Mouse (Mus musculus) adrenal gland, adult 2 months (tissue): ENCODE data around the gene Pygo1. TPM values are rescaled to one million over a fixed set of nuclear protein-coding genes. Genes with fewer than 3 reads are reported as not detected.

Source experiments
- DNase-seq: peaks from one replicate; pipeline ENCODE4 v3.0.0; 2021
- long read RNA-seq: library from polyadenylated mRNA; stranded (forward); transcript quantifications from one replicate; pipeline ENCODE4 v2.0.0, GENCODE M21; 2021
- polyA plus RNA-seq: library from polyadenylated mRNA; depleted of rRNA; stranded (reverse); fragments of >200 nt; gene quantifications from 2 replicates; pipeline ENCODE4 v1.2.3, GENCODE M21; 2012; rRNA removed
- total RNA-seq, 2 experiments: library from RNA; stranded (reverse); gene quantifications; 2 replicates each; pipeline ENCODE4 v1.2.3; 2021

The Pygo1 gene
- total RNA-seq (1 to 10 TPM; 2.8 to 5.1 TPM), polyA plus RNA-seq (0.53 and 0.77 TPM in 2 replicates)
- long read RNA-seq, full-length matches to known transcripts, result 3 of 3 reads
- long read RNA-seq, partial matches to known transcripts, result 0 of 3 reads
- long read RNA-seq, other reads (novel, unspliced or antisense), result 0 of 3 reads

GRCm38 (mm10) chr9:72925021-72925934 lies at the start of gene Pygo1:
Pygo1 (plus strand) TSS chr9:72925645.
- DNase-seq, result peak; percentile 70

GRCm38 (mm10) chr9:72875878-72876277 lies 49.6 kb upstream of the Pygo1 start:
- no peak for DNase-seq

GRCm38 (mm10) chr9:72877905-72878304 lies 47.5 kb upstream of the Pygo1 start:
- no peak for DNase-seq

- no peak for DNase-seq
Measured at GRCm38 (mm10) chr9:72878656-72879055, 46.8 kb upstream of the Pygo1 start.

DNA sequence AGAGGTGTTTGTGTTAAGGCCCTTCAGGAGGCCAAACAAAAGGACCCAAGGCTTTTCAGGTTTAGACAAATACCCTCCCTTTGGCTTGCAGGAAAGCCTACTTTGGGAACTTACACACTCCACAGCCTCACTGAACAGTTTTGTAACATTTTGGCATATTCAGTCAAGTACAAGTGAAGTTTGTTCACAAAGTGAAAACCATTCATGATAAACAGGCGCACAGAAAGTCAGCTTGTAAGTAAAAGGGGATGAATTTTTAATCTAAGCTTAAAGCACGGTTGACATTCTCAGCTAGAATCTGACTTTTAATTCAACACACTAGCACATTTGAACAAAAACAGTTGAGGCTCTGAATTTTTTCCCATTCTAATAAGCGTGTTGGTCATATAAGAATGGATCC lies 45.8 kb upstream of the Pygo1 start:
- DNase-seq, result no peak

DNA sequence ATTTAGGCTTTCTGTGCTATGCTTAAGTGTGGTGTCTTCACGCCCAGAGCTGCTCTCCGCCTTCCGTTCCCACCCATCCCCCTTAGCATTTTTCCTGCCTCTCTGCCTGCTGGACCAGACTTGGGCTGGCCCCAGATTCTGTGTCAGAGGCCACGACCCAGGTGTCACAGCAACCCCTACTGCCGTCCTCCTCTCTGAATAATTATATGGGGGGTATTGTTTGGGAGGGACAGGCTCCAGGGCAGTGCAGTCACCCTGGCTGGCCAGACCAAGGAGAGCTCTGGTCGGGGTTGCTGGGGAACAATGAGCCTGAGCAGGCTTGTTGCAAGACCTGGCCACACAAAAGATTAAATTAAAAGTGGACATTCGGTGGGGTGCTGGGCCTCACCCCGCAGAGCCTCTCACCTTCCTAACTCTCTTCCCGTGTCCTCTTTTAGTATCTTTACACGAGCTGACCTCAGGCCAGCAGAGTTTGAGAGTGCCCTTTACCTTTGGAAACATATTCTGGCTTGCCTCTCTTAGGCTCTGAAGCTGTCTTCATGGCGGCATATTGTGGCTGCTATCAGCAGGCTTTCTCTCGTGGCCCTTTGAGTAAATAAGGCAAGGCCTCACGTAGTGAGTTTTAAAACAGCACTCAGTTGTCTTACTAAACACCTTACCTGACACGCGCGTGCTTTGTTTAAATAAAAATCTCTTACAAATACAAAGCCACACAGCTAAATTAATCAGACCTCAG lies 45.1 kb upstream of the Pygo1 start:
- peak; percentile 27 for DNase-seq

DNA sequence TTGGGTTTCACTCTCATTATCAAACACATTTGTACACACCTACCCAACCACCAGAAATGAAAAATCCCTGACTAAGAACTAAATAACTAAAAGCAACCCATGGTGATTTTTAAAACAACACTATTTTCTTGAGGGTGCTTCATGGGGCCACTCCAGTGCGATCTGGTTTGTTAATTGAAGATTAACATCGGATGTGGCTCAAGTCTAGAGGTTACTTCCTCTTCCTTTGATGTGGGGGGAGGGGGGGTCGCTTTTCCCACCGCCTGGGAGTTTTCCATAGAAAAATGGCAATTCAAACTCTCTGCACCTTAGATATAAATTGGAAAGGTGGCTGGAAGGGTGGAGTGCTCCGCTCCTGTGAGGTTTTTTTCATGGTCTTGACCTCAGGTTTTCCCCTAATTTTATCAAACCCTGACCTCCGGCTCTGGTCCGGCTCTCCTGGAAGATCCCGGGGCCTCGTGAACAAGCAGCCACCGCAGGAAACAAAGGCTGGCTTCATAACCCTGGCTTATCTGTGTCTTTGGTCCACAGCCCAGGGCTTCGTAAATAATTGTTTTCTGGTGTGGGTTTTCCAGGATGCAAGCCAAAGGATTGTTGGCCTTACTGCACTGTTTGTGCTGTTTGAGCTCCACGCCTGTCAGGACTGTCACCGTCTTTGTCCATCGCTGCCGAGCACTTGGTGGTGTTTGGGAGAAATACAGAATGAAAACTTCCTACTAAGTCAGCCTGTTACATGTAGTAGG lies 44.2 kb upstream of the Pygo1 start:
- DNase-seq, result peak; percentile 73

GRCm38 (mm10) chr9:72883940-72884339 lies 41.5 kb upstream of the Pygo1 start:
- peak; percentile 47 for DNase-seq

GRCm38 (mm10) chr9:72889777-72890176 lies 35.7 kb upstream of the Pygo1 start:
- DNase-seq, result no peak

GRCm38 (mm10) chr9:72890499-72891085 lies 34.9 kb upstream of the Pygo1 start:
- no peak for DNase-seq

DNA sequence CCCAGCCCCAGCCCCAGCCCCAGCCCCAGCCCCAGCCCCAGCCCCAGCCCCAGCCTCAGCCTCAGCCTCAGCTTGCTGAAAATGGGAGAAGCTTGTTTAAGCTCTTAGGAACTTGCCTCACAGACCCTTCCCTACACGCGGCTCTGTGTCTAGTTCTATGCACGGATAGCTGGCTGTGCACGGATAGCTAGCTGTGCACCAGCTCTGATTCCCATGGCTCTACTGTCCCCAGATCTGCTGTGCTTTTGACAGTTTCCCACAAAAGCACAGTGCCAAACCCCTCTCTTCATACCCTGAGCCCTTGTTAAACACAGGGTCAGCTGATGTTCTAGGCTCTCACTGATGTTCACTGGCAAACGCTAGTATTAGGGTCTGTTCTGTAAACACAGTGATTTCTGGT lies 32.7 kb upstream of the Pygo1 start:
- DNase-seq, result no peak

DNA sequence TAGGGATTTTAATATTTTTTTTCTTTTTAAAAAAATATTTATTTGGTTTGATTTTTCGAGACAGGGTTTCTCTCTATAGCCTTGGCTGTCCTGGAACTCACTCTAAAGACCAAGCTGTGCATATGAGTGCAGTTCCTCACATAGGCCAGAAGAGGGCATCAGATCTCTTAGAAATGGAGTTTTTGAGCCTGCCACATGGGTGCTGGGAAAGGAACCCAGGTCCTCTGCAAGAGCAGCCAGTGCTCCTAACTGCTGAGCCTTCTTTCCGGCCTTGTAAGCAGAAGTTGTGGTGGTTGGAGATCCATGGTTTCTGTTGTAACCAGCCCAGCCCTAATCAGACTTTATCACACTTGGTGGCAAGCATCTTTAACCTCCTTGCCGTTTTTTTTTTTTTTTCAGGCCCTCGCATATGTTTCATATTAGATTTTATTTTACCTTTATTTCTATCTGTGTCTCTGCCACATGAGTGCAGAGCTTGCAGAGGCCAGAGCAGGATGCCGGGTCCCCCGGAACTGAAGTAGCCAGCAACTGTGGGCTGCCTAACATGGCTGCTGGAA lies 30.6 kb upstream of the Pygo1 start:
- no peak for DNase-seq

DNA sequence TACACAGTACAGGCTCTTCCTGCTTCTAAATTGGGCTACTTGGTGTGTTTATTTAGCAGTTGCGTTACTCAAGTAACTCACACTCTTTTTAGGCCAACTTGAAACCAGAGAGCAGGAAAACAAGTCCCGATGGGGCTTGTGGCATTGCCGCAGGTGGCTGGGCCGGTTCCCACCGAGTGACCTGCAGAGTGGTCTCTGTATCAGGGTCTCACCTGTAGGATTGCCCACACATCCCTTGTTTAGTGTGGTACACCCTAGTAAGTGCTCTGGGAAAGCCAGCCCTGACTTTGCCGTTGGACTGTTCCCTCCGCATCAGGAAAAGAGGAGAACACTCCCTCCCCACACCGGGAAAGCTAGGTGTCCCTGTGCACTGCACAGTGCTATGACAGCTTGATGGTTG lies 23.4 kb upstream of the Pygo1 start:
- no peak for DNase-seq

DNA sequence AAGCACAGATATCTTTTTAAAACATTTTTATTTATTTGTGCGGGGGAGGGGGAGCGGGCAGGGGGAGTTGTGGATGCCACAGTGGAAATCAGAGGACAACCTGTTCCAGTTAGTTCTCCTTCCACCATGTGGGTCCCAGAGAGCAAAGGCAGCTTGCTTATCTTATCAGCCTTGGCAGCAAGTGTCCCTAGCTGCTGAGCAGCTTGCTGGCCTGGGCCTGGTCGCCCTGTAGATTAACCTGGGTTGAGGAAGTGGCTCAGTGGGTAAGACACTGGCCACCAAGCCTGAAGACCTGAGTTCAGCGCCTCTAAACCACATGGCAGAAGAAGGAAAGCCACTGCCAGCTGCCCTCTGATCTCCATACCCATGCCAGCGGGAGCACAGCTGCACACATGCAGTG lies 22.8 kb upstream of the Pygo1 start:
- DNase-seq, result no peak

DNA sequence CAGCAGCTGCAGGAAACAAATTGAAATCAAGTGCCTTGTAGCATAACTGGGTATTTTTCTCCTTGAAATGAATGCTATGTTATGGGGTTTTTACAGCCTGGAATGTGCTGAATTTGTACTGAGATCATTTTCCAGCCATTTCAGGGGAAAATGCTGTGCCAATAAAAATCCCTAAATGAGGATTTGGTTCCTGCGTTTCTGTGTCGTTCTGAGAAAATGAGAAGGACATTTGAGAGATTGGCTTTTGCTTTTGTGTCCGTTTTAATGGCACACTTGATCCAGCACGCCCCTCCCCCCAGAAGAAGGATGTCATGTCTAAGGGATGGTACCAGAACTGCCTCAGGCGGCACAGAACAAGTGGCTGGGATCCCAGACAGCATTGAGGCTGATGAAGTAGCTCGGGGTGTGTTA lies 18.7 kb upstream of the Pygo1 start:
- DNase-seq, result no peak

- DNase-seq, result no peak
Measured at GRCm38 (mm10) chr9:72911381-72911780, 14.1 kb upstream of the Pygo1 start.

DNA sequence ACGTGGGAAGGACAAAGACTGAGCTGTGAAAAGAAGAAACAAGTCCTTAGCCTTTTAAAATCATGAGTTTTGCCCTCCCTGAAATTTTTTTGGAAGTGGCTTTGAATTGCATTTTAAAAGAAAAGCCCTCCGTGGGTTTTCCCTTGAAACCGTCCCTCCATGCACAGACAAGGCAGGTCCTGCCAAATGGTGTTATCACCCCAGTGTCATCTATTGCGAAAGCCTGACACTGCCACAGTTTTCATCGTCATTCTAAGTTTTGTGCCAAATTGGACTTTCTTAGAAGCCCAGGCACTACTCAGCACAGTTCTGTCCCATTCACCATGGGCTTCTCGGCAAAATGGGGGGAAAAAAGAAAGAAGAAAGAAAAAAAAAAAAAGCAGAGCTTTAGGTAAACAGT lies 11.9 kb upstream of the Pygo1 start:
- peak; percentile 29 for DNase-seq

DNA sequence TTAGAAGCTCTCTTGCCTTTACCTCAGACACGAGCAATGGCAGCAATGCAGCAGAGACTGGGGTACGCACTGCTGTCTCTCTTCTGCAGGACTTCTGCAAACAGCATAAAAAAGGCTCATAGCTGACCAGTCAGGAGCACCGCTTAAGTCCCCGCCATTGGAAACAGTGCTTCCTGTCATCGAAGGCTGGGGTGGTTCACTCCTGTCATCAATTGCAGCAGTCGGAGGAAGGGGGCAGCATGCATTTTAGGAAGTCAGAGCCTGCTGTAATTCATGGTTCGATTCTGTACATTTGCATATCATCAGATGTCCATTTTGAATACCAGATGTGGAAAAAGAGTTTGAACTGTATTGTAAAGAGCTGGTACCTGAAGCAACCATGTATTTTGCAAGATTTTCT lies 9.7 kb upstream of the Pygo1 start:
- DNase-seq, result no peak

DNA sequence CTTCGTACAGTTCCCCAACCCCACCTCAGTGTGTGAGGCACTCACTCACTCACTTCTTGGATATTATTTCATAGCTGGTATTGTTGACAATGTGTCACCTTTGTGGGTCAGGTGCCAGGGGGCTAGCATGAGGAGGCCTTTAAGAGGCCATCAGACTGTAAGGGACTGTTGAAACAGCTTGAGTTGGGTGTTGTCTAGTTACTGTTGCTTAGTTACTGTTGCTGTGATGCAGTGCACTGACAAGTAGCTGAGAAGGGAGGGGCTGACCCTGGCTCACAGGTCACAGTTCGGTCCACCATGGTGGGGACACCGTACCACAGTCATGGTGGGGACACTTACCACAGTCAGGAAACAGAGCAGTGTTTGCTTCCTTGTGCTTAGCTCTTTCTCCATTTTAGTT lies 2.4 kb upstream of the Pygo1 start:
- DNase-seq, result no peak

DNA sequence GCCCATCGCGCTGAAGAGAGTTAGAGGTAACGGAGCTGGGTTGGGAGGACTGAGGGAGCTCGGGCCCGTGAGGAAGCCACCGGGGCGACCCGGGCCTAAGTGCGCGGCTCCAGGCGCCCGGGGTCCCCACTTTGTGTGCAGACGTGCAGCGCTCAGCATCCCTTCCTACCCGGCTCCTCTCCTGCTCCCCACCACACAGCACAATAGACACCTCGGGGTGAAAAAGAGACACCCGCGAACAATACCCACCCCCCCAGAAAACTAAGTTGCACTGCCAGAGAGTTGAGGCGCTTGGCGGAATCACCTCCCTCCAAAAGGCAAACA lies 452 bp downstream of the Pygo1 start:
- DNase-seq, result no peak

DNA sequence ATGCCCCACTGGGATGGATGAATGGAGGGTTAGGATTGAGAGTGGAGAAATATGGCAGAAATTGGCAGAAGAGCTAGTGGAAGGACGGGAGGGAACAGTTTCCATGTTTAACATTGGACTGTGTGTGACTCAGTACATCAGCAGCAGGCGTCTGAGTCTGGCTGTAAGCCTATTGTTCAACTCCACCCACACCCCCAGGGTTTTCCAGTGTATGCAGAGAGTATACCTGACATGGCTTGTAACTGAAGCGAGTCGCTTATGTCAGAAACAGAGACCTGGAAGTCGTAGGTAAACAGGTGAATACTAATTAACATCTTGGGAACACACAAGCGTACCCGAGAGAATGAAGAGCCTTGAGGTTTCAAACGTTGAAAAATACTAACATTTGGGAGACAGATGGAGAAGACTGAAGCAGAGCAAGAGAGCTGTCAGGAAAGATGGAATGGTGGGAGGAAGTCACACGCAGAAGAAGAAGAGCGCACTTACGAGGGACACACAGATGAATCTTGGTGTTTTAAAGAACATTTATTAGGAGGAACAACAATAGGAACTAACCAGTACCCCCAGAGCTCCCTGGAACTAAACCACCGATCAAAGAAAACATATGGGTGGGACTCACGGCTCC lies 5.8 kb downstream of the Pygo1 start:
- DNase-seq, result no peak
